Mouse (Mus musculus): Measurements from ENCODE around the gene Cyp1a2. TPM values are rescaled to one million over a fixed set of nuclear protein-coding genes. Genes with fewer than 3 reads are reported as not detected.

The Cyp1a2 gene
- polyA plus RNA-seq (2015; fragmentation: Nextera tagmentation; extraction: Ambion mirVana): 0.07 TPM in 1 of 2 replicates, not detected in the other

DNA sequence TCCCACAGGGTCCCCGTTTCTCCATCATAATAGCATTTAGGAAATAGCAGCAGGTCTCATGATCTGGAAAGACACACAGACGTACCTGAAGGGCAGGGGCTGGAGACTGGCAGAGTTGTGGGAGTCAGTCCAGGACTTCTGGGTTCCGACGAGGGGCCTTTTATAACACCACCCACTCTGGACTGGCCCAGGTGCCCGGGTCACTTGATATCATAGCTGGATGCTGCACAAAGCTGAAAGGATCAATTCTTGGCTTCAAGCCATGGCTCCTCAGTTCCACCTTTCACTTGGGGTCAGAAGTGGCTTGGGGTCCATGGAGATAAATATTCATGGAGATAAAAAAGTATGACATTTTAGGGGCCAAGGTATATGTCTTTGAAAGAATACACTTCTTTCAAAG is at the start of gene Cyp1a2:
Cyp1a2 (minus strand) TSS at position 184 of the 400 bp plus-strand sequence.
- no peaks in the 10 kb centered on the region for H3K4me1 ChIP-seq (ENCODE audit: control insufficient read depth, insufficient read depth, low read length)

DNA sequence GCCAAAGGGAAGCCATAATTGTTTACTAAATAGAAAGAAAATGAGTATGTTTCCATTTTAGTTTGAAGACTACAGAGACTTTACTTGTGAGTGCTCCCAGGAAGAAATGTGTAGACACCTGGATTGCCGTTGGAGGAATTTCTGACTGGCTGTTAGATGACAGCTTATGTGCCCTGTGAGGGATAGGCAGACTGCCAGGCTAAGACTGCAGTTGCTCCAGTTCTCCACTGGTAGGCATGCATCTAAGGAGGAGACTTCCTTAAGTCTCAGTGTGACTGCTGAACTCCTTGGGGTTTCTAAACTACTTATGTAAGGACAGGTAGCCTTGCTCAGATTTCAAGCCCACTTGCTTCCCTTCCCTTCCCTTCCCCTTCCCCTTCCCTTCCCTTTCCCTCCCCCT is 44.8 kb upstream of the Cyp1a2 start:
- Histone ChIP-seq H3K4me3 (ENCODE audit: low read length) (no peak overlapping the region), H3K4me2 (ENCODE audit: low read depth, low read length) (no peak overlapping the region), H3K9ac (ENCODE audit: low read length) (no peak overlapping the region), H3K27ac (ENCODE audit: low read length) (no peak overlapping the region), H3K4me1 (ENCODE audit: control insufficient read depth, insufficient read depth, low read length) (peaks cover 6% of the 10 kb centered on the region), H3K27me3 (ENCODE audit: control insufficient read depth, insufficient read depth, low read length) (no peaks in the 10 kb centered on the region), H3K36me3 (ENCODE audit: control insufficient read depth, insufficient read depth) (peaks cover 22% of the 10 kb centered on the region), H3K9me3 (replicated peaks; ENCODE audit: control insufficient read depth, low read length) (no peaks in the 10 kb centered on the region)
- no peak for ATAC-seq (replicated peaks; ENCODE audit: extremely low read depth, insufficient read depth, low FRiP score)
- 67% methylated on average over 1 of the region's 1 CpGs for whole genome bisulfite sequencing

More for the DNA sequence above, at the start of gene Cyp1a2:
- Histone ChIP-seq H3K27ac (ENCODE audit: low read length) (no peak within 1 kb of the TSS), H3K9me3 (replicated peaks; ENCODE audit: control insufficient read depth, low read length) (no peaks in the 10 kb centered on the region), H3K4me2 (ENCODE audit: low read depth, low read length) (no peak within 1 kb of the TSS), H3K9ac (ENCODE audit: low read length) (no peak within 1 kb of the TSS), H3K4me3 (ENCODE audit: low read length) (no peak within 1 kb of the TSS), H3K36me3 (ENCODE audit: control insufficient read depth, insufficient read depth) (no peaks in the 10 kb centered on the region), H3K27me3 (ENCODE audit: control insufficient read depth, insufficient read depth, low read length) (no peaks in the 10 kb centered on the region)
- ATAC-seq (replicated peaks; ENCODE audit: extremely low read depth, insufficient read depth, low FRiP score): no peak
- WGBS: 69% methylated on average over 5 of the region's 5 CpGs

DNA sequence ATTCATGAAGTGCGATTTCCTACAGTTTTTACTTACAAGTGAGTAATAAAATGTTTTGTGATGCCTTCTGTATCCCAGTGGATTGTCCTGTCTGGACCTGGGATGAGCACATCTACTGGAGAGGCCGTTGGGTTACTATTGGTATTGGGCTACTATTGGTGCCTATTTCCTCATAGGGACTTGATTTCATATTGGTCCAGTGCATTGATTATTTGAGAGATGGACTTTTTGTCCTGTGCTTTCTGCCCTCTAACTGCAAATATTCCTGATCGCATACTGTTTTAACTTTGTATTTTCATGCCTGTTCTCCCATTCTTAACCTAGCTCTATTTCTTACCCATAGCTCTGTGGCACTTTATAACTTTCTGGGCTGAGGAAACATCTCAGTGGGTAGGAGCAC is 41.2 kb upstream of the Cyp1a2 start:
- ATAC-seq (replicated peaks; ENCODE audit: extremely low read depth, insufficient read depth, low FRiP score): no peak
- Histone ChIP-seq H3K9me3 (replicated peaks; ENCODE audit: control insufficient read depth, low read length) (no peaks in the 10 kb centered on the region), H3K27ac (ENCODE audit: low read length) (no peak overlapping the region), H3K36me3 (ENCODE audit: control insufficient read depth, insufficient read depth) (peaks cover 23% of the 10 kb centered on the region), H3K4me1 (ENCODE audit: control insufficient read depth, insufficient read depth, low read length) (peaks cover 11% of the 10 kb centered on the region), H3K9ac (ENCODE audit: low read length) (no peak overlapping the region), H3K4me3 (ENCODE audit: low read length) (no peak overlapping the region), H3K4me2 (ENCODE audit: low read depth, low read length) (no peak overlapping the region), H3K27me3 (ENCODE audit: control insufficient read depth, insufficient read depth, low read length) (no peaks in the 10 kb centered on the region)
- WGBS: 98% methylated on average over 3 of the region's 3 CpGs

GRCm38 (mm10) chr9:57723796-57724195 is 40.3 kb upstream of the Cyp1a2 start:
- Histone ChIP-seq H3K36me3 (ENCODE audit: control insufficient read depth, insufficient read depth) (peaks cover 17% of the 10 kb centered on the region), H3K27me3 (ENCODE audit: control insufficient read depth, insufficient read depth, low read length) (no peaks in the 10 kb centered on the region), H3K4me1 (ENCODE audit: control insufficient read depth, insufficient read depth, low read length) (peaks cover 11% of the 10 kb centered on the region), H3K4me2 (ENCODE audit: low read depth, low read length) (no peak overlapping the region), H3K27ac (ENCODE audit: low read length) (peak overlapping the region; percentile 59), H3K4me3 (ENCODE audit: low read length) (no peak overlapping the region), H3K9ac (ENCODE audit: low read length) (no peak overlapping the region), H3K9me3 (replicated peaks; ENCODE audit: control insufficient read depth, low read length) (no peaks in the 10 kb centered on the region)
- WGBS: 69% methylated on average over 5 of the region's 5 CpGs
- no peak for ATAC-seq (replicated peaks; ENCODE audit: extremely low read depth, insufficient read depth, low FRiP score)

DNA sequence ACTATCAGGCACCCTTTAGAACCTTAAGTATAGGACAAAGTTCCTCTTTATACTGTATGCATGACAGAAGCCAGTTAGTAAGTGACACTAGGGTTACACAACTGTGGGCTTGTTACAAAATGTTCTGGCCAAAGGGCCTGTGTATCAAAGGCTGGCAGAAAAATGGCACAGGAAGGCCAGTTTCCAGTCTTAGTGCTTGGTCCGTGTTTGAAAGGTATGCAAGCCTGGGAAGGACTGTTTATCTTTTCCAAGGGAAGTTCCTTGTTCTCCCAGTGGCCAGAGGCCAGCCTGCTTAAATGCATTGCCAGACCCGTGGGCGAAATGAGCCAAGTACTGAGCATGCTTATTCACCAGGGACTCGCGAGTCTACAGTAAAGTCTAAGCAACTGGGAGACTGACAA is 39.8 kb upstream of the Cyp1a2 start:
- WGBS: 42% methylated on average over 5 of the region's 5 CpGs
- Histone ChIP-seq H3K36me3 (ENCODE audit: control insufficient read depth, insufficient read depth) (peaks cover 16% of the 10 kb centered on the region), H3K4me2 (ENCODE audit: low read depth, low read length) (no peak overlapping the region), H3K9me3 (replicated peaks; ENCODE audit: control insufficient read depth, low read length) (no peaks in the 10 kb centered on the region), H3K9ac (ENCODE audit: low read length) (no peak overlapping the region), H3K4me1 (ENCODE audit: control insufficient read depth, insufficient read depth, low read length) (peaks cover 11% of the 10 kb centered on the region), H3K27me3 (ENCODE audit: control insufficient read depth, insufficient read depth, low read length) (no peaks in the 10 kb centered on the region), H3K27ac (ENCODE audit: low read length) (peak overlapping the region; percentile 59; the same call in 1 of the 2 replicates), H3K4me3 (ENCODE audit: low read length) (no peak overlapping the region)
- peak; percentile 32; the same call in 1 of the 2 replicates for ATAC-seq (replicated peaks; ENCODE audit: extremely low read depth, insufficient read depth, low FRiP score)

DNA sequence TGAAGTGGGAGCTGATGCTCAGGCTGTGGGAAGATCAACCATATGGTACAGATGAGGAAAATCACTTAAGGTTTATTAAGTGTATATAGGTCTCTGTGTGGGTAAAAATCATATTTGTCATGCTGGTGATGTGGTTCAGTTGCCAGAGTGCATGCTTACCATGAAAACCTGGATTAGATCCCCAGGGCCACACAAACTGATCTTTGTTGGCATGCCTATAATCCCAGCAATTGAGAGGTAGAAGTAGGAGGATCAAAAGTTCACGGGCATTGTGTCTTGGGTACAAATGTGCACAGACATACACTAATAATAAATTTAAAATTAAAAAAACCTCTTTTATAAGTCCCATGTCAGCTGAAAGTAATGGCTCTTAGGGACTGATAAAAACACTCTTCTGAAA is 38.9 kb upstream of the Cyp1a2 start:
- no peak overlapping the region for H3K4me2 ChIP-seq (ENCODE audit: low read depth, low read length)
- ATAC-seq (replicated peaks; ENCODE audit: extremely low read depth, insufficient read depth, low FRiP score): no peak
- WGBS: 81% methylated on average over 1 of the region's 1 CpGs
- H3K36me3 ChIP-seq (ENCODE audit: control insufficient read depth, insufficient read depth): peaks cover 16% of the 10 kb centered on the region
- no peaks in the 10 kb centered on the region for H3K9me3 ChIP-seq (replicated peaks; ENCODE audit: control insufficient read depth, low read length)
- H3K27me3 ChIP-seq (ENCODE audit: control insufficient read depth, insufficient read depth, low read length): no peaks in the 10 kb centered on the region
- no peak overlapping the region for H3K27ac ChIP-seq (ENCODE audit: low read length)
- H3K9ac ChIP-seq (ENCODE audit: low read length): no peak overlapping the region
- no peak overlapping the region for H3K4me3 ChIP-seq (ENCODE audit: low read length)
- peaks cover 11% of the 10 kb centered on the region for H3K4me1 ChIP-seq (ENCODE audit: control insufficient read depth, insufficient read depth, low read length)

DNA sequence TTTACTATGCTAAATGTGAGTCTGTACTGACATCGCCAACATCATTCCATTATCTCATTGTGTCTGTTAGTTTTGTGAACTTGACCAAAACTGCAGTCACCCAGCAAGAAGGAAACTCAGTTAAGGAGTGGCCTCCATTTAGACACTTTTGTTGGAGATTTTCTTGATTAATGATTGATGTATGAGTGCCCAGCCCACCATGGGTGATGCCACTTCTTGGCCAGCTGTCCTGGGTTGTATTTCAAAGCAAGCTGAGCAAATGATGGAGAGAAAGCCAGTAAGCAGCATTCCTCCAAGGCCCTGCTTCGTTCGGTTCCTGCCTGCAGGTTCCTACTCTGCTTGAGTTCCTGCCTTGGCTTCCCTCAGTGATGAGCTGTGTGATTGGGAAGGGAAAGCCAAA is 37.2 kb upstream of the Cyp1a2 start:
- no peak overlapping the region for H3K27ac ChIP-seq (ENCODE audit: low read length)
- ATAC-seq (replicated peaks; ENCODE audit: extremely low read depth, insufficient read depth, low FRiP score): no peak
- no peaks in the 10 kb centered on the region for H3K9me3 ChIP-seq (replicated peaks; ENCODE audit: control insufficient read depth, low read length)
- no peak overlapping the region for H3K4me2 ChIP-seq (ENCODE audit: low read depth, low read length)
- H3K9ac ChIP-seq (ENCODE audit: low read length): no peak overlapping the region
- peaks cover 11% of the 10 kb centered on the region for H3K4me1 ChIP-seq (ENCODE audit: control insufficient read depth, insufficient read depth, low read length)
- H3K4me3 ChIP-seq (ENCODE audit: low read length): no peak overlapping the region
- 92% methylated on average over 3 of the region's 3 CpGs for WGBS
- no peaks in the 10 kb centered on the region for H3K27me3 ChIP-seq (ENCODE audit: control insufficient read depth, insufficient read depth, low read length)
- H3K36me3 ChIP-seq (ENCODE audit: control insufficient read depth, insufficient read depth): peaks cover 22% of the 10 kb centered on the region

GRCm38 (mm10) chr9:57718408-57718807 is 34.9 kb upstream of the Cyp1a2 start:
- no peak overlapping the region for H3K27ac ChIP-seq (ENCODE audit: low read length)
- ATAC-seq (replicated peaks; ENCODE audit: extremely low read depth, insufficient read depth, low FRiP score): no peak
- 89% methylated on average over 7 of the region's 7 CpGs for WGBS
- peaks cover 39% of the 10 kb centered on the region for H3K36me3 ChIP-seq (ENCODE audit: control insufficient read depth, insufficient read depth)
- peaks cover 5% of the 10 kb centered on the region for H3K4me1 ChIP-seq (ENCODE audit: control insufficient read depth, insufficient read depth, low read length)
- H3K27me3 ChIP-seq (ENCODE audit: control insufficient read depth, insufficient read depth, low read length): no peaks in the 10 kb centered on the region
- no peak overlapping the region for H3K9ac ChIP-seq (ENCODE audit: low read length)
- no peaks in the 10 kb centered on the region for H3K9me3 ChIP-seq (replicated peaks; ENCODE audit: control insufficient read depth, low read length)
- no peak overlapping the region for H3K4me3 ChIP-seq (ENCODE audit: low read length)
- H3K4me2 ChIP-seq (ENCODE audit: low read depth, low read length): no peak overlapping the region

GRCm38 (mm10) chr9:57712194-57712593 is 28.7 kb upstream of the Cyp1a2 start:
- Histone ChIP-seq H3K4me2 (ENCODE audit: low read depth, low read length) (no peak overlapping the region), H3K9ac (ENCODE audit: low read length) (no peak overlapping the region), H3K27ac (ENCODE audit: low read length) (no peak overlapping the region), H3K36me3 (ENCODE audit: control insufficient read depth, insufficient read depth) (peaks cover 30% of the 10 kb centered on the region), H3K4me1 (ENCODE audit: control insufficient read depth, insufficient read depth, low read length) (peaks cover 10% of the 10 kb centered on the region), H3K4me3 (ENCODE audit: low read length) (no peak overlapping the region), H3K9me3 (replicated peaks; ENCODE audit: control insufficient read depth, low read length) (peaks cover 5% of the 10 kb centered on the region), H3K27me3 (ENCODE audit: control insufficient read depth, insufficient read depth, low read length) (no peaks in the 10 kb centered on the region)
- WGBS: 66% methylated on average over 2 of the region's 2 CpGs
- ATAC-seq (replicated peaks; ENCODE audit: extremely low read depth, insufficient read depth, low FRiP score): no peak
